Mouse (Mus musculus) lung, embryonic 14.5 days (tissue): ENCODE measurements around the gene Stpg1. TPM values are rescaled to one million over a fixed set of nuclear protein-coding genes. Genes with fewer than 3 reads are reported as not detected.

ENCODE experiments used
- ATAC-seq: fragments of 200-750 bp; cut with Nextera tagmentation; 2 replicates; pipeline ENCODE4 v1.8.0; 2017; ENCODE audit warnings: mild to moderate bottlenecking, moderate TSS enrichment, moderate library complexity; ENCODE audit not compliant: insufficient read depth
- DNase-seq: peaks from one replicate; pipeline ENCODE4 v3.0.0-alpha.2; 2015
- H3K27ac ChIP-seq: fragments of 300-500 bp; sonication (generic); 2 replicates; pipeline ENCODE4 v1.5.1; 2014; ENCODE audit warnings: low read depth, mild to moderate bottlenecking, moderate library complexity
- H3K27me3 ChIP-seq: fragments of 300-500 bp; sonication (generic); 2 replicates; pipeline ENCODE4 v1.6.1; 2014; ENCODE audit warnings: low read length, control low read depth; ENCODE audit not compliant: insufficient read depth
- H3K36me3 ChIP-seq: fragments of 300-500 bp; sonication (generic); 2 replicates; pipeline ENCODE4 v1.6.1; 2014; ENCODE audit warnings: control low read depth; ENCODE audit not compliant: insufficient read depth
- H3K4me1 ChIP-seq: fragments of 300-500 bp; sonication (generic); 2 replicates; pipeline ENCODE4 v1.6.1; 2014; ENCODE audit warnings: antibody characterized with exemption, control low read depth; ENCODE audit not compliant: insufficient read depth
- H3K4me2 ChIP-seq: fragments of 300-500 bp; sonication (generic); 2 replicates; pipeline ENCODE4 v1.6.1; 2014; ENCODE audit warnings: mild to moderate bottlenecking
- H3K4me3 ChIP-seq: fragments of 300-500 bp; sonication (generic); 2 replicates; pipeline ENCODE4 v1.5.1; 2014; ENCODE audit warnings: low read depth, low read length
- H3K9ac ChIP-seq: fragments of 300-500 bp; sonication (generic); 2 replicates; pipeline ENCODE4 v1.6.1; 2014
- H3K9me3 ChIP-seq: fragments of 300-500 bp; sonication (generic); 2 replicates; pipeline ENCODE4 v1.6.1; 2016; ENCODE audit warnings: low read depth, low read length, control low read depth
- CTCF ChIP-seq: IDR thresholded peaks from 2 replicates; pipeline ENCODE4 v1.5.1; 2016; ENCODE audit warnings: antibody characterized with exemption, low read depth
- WGBS: fragments of 180-500 bp; shearing (Covaris S2); extraction: QIAGEN DNeasy Blood & Tissue Kit; methylation state at CpG from one replicate; pipeline ENCODE4 v1.1.7; 2014; 5-methylcytosine and 5-hydroxymethylcytosine counted together
- polyA plus RNA-seq: library from polyadenylated mRNA; unstranded; fragments of >200 nt; fragmentation: Nextera tagmentation; extraction: Ambion mirVana; gene quantifications from 2 replicates; pipeline ENCODE4 v1.2.1, GENCODE M21; 2014

Gene Stpg1
- polyA plus RNA-seq, 1 experiment from 2014 or later = 0.29 TPM

DNA sequence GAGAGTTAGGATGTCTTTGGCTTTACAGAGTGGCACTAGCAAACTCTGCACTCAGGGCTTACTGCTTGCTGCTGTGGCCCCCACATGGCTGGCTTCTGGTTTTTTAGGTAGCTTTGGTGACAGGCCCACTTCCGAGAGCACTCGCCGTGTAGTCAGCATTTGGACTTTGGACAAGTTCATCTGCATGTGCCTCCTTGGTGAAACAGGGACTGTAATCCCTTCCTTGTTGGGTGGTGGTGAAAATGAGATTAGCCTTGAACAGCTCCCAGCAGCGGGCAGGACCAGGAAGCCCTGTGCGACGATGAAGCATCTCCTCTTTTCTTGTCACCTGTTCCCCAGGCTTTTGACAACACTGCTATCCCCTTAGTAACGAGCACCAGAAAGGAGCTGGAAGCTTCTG is 19.3 kb downstream of the Stpg1 start:
- Histone ChIP-seq H3K4me3 (no peak overlapping the region), H3K9ac (no peak overlapping the region), H3K4me2 (no peak overlapping the region), H3K9me3 (no peaks in the 10 kb centered on the region), H3K4me1 (no peaks in the 10 kb centered on the region), H3K36me3 (no peaks in the 10 kb centered on the region), H3K27me3 (no peaks in the 10 kb centered on the region), H3K27ac (no peak overlapping the region)
- 79% methylated on average over 7 of the region's 7 CpGs for WGBS
- no peak for ATAC-seq
- TF ChIP-seq CTCF = no peak
- DNase-seq = no peak

DNA sequence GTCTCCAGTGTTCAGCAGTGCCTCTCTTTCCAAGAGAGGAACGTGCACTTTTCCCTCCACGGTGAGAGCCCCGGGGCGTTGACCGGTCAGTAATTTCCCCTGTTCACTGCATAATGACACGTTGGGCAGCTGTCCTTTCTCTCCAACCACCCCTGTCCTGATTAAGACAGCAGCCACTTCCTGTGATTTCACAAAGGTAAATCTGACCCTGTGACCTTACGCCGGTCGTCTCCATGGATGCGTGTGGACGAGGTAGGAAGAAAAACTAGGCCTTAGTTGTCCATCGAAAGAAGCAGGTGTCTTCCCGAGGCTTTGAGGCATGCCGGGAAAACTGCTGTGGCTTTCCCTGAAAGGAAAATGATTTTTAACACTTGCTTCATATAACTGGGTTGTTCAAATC is 20.3 kb downstream of the Stpg1 start:
- Histone ChIP-seq H3K4me3 (no peak overlapping the region), H3K4me1 (no peaks in the 10 kb centered on the region), H3K36me3 (no peaks in the 10 kb centered on the region), H3K4me2 (no peak overlapping the region), H3K9ac (no peak overlapping the region), H3K27me3 (no peaks in the 10 kb centered on the region), H3K27ac (no peak overlapping the region), H3K9me3 (no peaks in the 10 kb centered on the region)
- ATAC-seq = no peak
- no peak for TF ChIP-seq CTCF
- 41% methylated on average over 14 of the region's 14 CpGs for WGBS
- no peak for DNase-seq

DNA sequence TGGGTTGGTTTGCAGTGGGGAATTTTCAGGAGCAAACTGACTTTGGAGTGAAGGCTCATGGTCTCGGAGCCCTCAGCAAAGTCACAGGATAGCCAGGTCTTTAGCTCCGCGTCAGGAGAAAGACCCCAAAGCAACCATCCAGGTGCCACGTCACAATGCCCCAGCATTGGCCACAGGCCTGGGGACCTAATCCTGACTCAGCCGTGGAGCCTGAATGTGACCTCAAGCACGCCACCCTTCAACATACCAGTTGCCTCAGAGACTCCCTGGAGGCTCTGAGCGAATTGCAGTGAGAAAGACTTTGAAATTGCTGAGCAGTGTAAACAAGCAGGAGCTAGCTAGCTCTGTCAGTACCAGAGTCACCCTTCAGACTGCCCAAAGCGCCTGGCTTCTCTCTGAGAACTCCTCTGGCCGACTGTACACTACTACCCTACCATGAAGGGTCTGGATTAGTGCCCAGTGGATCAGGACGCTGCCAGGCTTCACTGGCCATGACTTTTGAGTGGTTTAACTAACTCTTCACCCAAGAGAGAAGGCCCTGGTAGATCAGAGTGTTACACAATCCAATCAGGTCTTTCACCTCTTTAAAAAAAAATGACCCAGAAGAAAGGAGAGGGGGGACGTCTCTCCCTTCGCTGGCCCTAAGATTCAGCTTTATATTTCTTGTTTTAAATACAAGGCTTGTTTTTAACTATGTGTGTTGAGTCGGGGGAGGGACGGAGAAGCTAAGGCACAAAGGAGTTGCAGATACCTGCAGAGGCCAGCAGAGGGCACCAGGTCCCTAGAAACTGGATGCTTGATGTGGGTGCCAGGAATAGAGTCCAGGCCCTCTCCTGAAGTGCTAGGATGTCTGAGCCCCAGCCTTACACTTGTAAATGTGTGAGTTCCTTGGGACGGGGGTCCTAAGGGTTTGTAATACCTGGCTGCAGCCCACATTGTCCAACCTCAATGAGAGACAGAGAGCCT is 22.0 kb downstream of the Stpg1 start:
- peak; percentile 84 for TF ChIP-seq CTCF
- Histone ChIP-seq H3K27me3 (no peaks in the 10 kb centered on the region), H3K9me3 (no peaks in the 10 kb centered on the region), H3K4me1 (no peaks in the 10 kb centered on the region), H3K4me3 (no peak overlapping the region), H3K4me2 (no peak overlapping the region), H3K27ac (no peak overlapping the region), H3K9ac (no peak overlapping the region), H3K36me3 (no peaks in the 10 kb centered on the region)
- WGBS = 46% methylated on average over 15 of the region's 15 CpGs
- ATAC-seq (peak; percentile 41; the same call in 1 of the 2 replicates), DNase-seq (peak; percentile 73)

DNA sequence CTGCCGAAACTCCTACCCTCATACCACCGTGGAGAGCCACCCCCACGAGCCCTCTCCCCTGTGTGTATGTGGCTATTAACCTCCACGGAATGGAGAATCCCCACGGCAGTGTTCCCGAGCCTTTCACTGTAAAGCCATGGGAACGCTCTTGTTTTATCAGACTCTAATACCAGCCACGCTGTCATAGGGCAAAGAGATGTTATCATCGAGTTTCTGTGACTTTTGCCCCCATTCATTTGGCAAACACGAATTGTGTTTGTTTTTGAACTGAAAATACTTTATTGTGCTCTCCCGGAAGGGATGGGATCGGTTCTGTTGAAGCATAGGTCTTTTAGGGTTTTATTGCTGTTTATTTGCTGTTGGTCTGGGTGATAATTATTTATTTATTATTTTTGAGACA is 23.5 kb downstream of the Stpg1 start:
- ATAC-seq = no peak
- no peaks in the 10 kb centered on the region for H3K27me3 ChIP-seq
- H3K36me3 ChIP-seq = no peaks in the 10 kb centered on the region
- TF ChIP-seq CTCF = no peak
- H3K27ac ChIP-seq = no peak overlapping the region
- no peak overlapping the region for H3K4me2 ChIP-seq
- H3K4me1 ChIP-seq = no peaks in the 10 kb centered on the region
- no peak overlapping the region for H3K4me3 ChIP-seq
- DNase-seq = no peak
- H3K9me3 ChIP-seq = no peaks in the 10 kb centered on the region
- H3K9ac ChIP-seq = no peak overlapping the region
- WGBS = 65% methylated on average over 12 of the region's 12 CpGs

DNA sequence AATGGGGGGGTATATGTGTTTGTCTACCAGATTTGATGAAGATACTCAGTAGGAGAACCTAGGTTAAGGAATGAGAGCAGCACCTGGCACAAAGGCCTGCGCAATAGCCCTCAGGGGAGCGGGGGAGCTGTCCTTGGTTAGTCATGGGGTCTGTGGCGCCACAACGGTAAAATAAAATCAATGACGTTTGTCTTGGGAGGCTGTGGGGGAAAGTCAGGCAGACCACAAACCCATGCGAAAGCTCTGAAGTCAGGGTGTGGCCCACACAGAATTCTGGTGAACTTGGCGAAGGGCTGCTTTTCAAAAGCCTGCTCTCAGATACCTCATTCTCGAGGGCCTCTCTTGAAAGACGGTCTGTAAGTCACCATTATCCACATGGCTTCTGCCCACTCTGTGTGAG is 25.8 kb downstream of the Stpg1 start:
- no peak overlapping the region for H3K9ac ChIP-seq
- DNase-seq (no peak), ATAC-seq (no peak)
- H3K27ac ChIP-seq = no peak overlapping the region
- no peak overlapping the region for H3K4me2 ChIP-seq
- H3K4me3 ChIP-seq = no peak overlapping the region
- WGBS = 71% methylated on average over 9 of the region's 9 CpGs
- no peaks in the 10 kb centered on the region for H3K9me3 ChIP-seq
- H3K4me1 ChIP-seq = no peaks in the 10 kb centered on the region
- no peak for TF ChIP-seq CTCF
- no peaks in the 10 kb centered on the region for H3K36me3 ChIP-seq
- H3K27me3 ChIP-seq = no peaks in the 10 kb centered on the region

DNA sequence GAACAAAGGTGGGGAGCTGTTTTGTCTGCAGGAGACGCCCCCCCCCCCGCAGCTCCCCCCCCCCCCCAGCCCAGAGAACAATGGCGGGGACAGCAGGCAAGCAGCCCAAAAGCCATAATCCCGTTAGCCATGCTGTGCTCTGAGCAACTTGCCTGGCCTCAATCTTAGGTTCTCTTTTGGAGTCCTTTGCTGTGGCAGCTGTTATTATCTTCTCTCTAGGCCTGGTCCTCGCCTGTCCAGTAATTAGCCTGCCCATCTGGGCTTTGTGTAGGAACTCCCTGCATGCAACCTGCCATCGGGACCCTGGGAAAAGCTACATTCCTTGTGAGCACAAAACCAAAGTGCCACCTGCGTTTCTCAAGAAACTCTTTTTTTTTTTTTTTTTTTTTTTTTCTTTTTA is 29.3 kb downstream of the Stpg1 start:
- H3K4me2 ChIP-seq = peak overlapping the region; percentile 12; the same call in 1 of the 2 replicates
- ATAC-seq (no peak), DNase-seq (peak; percentile 33)
- H3K9ac ChIP-seq = no peak overlapping the region
- peak overlapping the region; percentile 67 for H3K27ac ChIP-seq
- WGBS = 11% methylated on average over 6 of the region's 7 CpGs
- no peak overlapping the region for H3K4me3 ChIP-seq
- H3K36me3 ChIP-seq = no peaks in the 10 kb centered on the region
- no peaks in the 10 kb centered on the region for H3K4me1 ChIP-seq
- no peak for TF ChIP-seq CTCF
- no peaks in the 10 kb centered on the region for H3K9me3 ChIP-seq
- no peaks in the 10 kb centered on the region for H3K27me3 ChIP-seq

DNA sequence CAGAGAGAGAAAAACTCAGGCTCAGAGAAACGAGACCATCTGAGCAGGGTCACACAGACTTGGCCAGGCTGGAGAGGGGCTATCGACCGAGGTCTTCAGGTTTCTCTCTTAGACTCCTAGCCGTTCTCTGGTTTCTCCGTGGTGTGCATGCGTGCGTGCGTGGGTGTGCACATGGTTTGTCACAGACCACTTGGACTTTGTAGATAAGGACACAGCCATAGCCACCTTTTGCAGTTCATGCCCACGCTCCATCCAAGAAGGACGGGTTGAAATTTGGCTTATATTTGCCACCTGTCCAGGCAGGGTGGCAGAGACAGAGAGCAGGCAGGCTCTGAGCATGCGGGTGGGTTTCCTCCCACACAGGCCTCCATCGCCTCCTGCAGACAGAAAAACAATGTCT is 30.5 kb downstream of the Stpg1 start:
- Histone ChIP-seq H3K4me1 (no peaks in the 10 kb centered on the region), H3K9ac (peak overlapping the region; percentile 13; the same call in 1 of the 2 replicates), H3K36me3 (no peaks in the 10 kb centered on the region), H3K9me3 (no peaks in the 10 kb centered on the region), H3K27me3 (no peaks in the 10 kb centered on the region), H3K4me2 (no peak overlapping the region), H3K27ac (peak overlapping the region; percentile 63), H3K4me3 (no peak overlapping the region)
- no peak for TF ChIP-seq CTCF
- 58% methylated on average over 12 of the region's 12 CpGs for WGBS
- DNase-seq (no peak), ATAC-seq (no peak)
